Mouse (Mus musculus) embryonic facial prominence, embryonic 13.5 days (tissue): ENCODE measurements around the gene Gm20716. TPM values are rescaled to one million over a fixed set of nuclear protein-coding genes. Genes with fewer than 3 reads are reported as not detected.

Source experiments
- microRNA-seq: library from miRNA; unstranded; fragments of <30 nt; microRNA quantifications from one replicate; pipeline ENCODE4, GENCODE M21; 2016
- polyA plus RNA-seq: library from polyadenylated mRNA; unstranded; fragments of >200 nt; fragmentation: Nextera tagmentation; extraction: Ambion mirVana; gene quantifications from 2 replicates; pipeline ENCODE4 v1.2.1, GENCODE M21; 2015

Gm20716 gene
- polyA plus RNA-seq, 1 experiment from 2014 or later = 26.0 TPM

Small RNAs within 50 kb of the gene (microRNA-seq; reads per million reads assigned to microRNA genes)
- gene Gm24561 = not detected

Other genes with a start within 250 kb of the Gm20716 start
- 7.0 and 7.7 TPM in 2 replicates for gene Ripor3, start 219.7 kb downstream of the Gm20716 start, polyA plus RNA-seq
- 3.0 and 3.9 TPM in 2 replicates for gene Pard6b, start 149.4 kb downstream of the Gm20716 start, polyA plus RNA-seq
- gene Adnp, start 23.3 kb downstream of the Gm20716 start, polyA plus RNA-seq = 3.1 and 3.9 TPM in 2 replicates
- 96.6 and 99.5 TPM in 2 replicates for gene Dpm1, start 227 bp upstream of the Gm20716 start, polyA plus RNA-seq
- gene Mocs3, start 258 bp upstream of the Gm20716 start, polyA plus RNA-seq = 7.5 and 7.6 TPM in 2 replicates
- 2.1 and 2.2 TPM in 2 replicates for gene Kcng1, start 51.4 kb upstream of the Gm20716 start, polyA plus RNA-seq